Mouse (Mus musculus): ENCODE measurements around the gene Clpp.

DNA sequence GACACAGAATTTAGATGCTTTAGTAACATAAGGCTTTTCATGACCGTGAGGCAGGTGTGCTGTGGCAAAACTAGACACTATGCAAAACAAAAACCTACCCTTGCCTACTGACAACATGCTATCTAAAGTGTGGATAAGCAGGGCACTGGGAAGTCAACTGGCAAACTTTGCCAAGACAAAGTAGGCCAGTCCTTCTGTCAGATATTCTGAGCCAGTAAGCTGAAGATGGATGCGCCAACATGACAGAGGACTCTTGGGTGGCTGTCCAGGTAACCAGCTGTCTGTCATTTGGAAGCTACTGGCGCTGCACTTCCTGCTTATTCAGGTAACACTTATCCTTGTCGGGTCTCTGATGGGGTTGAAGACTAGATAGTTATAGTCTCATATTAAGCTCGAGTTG is 20.0 kb upstream of the Clpp start:
- TF ChIP-seq CTCF (IDR thresholded peaks at IDR 0.05; ENCODE audit: insufficient read depth, low read length) (no peak), POLR2A (IDR thresholded peaks at IDR 0.05; ENCODE audit: borderline replicate concordance, extremely low read depth, low read depth, low read length) (no peak)

Measured in lung, adult 2 months (tissue).